Mouse (Mus musculus) forebrain, embryonic 15.5 days (tissue): Measurements from ENCODE around the gene Syde1. TPM values are rescaled to one million over a fixed set of nuclear protein-coding genes. Genes with fewer than 3 reads are reported as not detected.

Experiments used
- ATAC-seq: fragments of 200-750 bp; cut with Nextera tagmentation; replicated peaks from 2 replicates; pipeline ENCODE4 v1.8.0; 2017; ENCODE audit warnings: mild to moderate bottlenecking, moderate TSS enrichment, moderate library complexity
- H3K27ac ChIP-seq: fragments of 300-500 bp; sonication (generic); replicated peaks from 2 replicates; pipeline ENCODE4 v1.5.1; 2015; ENCODE audit warnings: mild to moderate bottlenecking, inconsistent platforms
- H3K27me3 ChIP-seq: fragments of 300-500 bp; sonication (generic); 2 replicates; pipeline ENCODE4 v1.6.1; 2015; ENCODE audit warnings: inconsistent platforms
- H3K36me3 ChIP-seq: fragments of 300-500 bp; sonication (generic); 2 replicates; pipeline ENCODE4 v1.6.1; 2015; ENCODE audit warnings: mild to moderate bottlenecking, inconsistent platforms
- H3K4me1 ChIP-seq: fragments of 300-500 bp; sonication (generic); 2 replicates; pipeline ENCODE4 v1.6.1; 2015; ENCODE audit warnings: inconsistent platforms
- H3K4me2 ChIP-seq: fragments of 300-500 bp; sonication (generic); replicated peaks from 2 replicates; pipeline ENCODE4 v1.6.1; 2015; ENCODE audit warnings: mild to moderate bottlenecking, inconsistent platforms
- H3K4me3 ChIP-seq: fragments of 300-500 bp; sonication (generic); 2 replicates; pipeline ENCODE4 v1.5.1; 2015; ENCODE audit warnings: mild to moderate bottlenecking, inconsistent platforms
- H3K9ac ChIP-seq: fragments of 300-500 bp; sonication (generic); replicated peaks from 2 replicates; pipeline ENCODE4 v1.6.1; 2015; ENCODE audit warnings: mild to moderate bottlenecking, inconsistent platforms
- H3K9me3 ChIP-seq: fragments of 300-500 bp; sonication (generic); 2 replicates; pipeline ENCODE4 v1.6.1; 2016; ENCODE audit warnings: inconsistent platforms
- WGBS: fragments of 180-500 bp; shearing (Covaris S2); methylation state at CpG from one replicate; pipeline ENCODE4 v1.1.7; 2015; ENCODE audit warnings: mixed read lengths; 5-methylcytosine and 5-hydroxymethylcytosine counted together
- polyA plus RNA-seq: library from polyadenylated mRNA; unstranded; fragments of >200 nt; fragmentation: Nextera tagmentation; extraction: Ambion mirVana; gene quantifications from 2 replicates; pipeline ENCODE4 v1.2.1, GENCODE M21; 2015

Gene Syde1
- polyA plus RNA-seq, 1 experiment from 2014 or later: 3.6 TPM

DNA sequence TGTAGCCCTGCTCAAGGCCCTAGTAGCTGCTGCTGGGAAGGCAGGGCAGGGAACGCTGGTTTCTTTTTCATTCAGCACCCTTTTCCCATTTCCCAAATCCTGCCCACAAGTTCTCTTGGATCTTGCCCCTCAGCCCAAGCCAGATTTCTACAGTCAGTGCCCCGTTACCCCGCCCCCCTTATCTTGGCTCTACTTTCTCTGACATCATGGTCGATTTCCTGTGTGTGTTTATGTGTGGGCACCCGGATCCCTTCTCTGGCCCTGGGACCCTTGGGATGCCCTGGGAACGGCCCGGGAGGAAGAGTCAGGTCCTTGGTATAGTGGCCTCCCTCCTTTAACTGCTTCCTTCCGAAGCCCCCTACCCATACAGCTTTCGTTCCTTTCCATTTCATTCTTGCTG, 1.0 kb downstream of the Syde1 start:
- ATAC-seq: peak; percentile 23; the same call in 1 of the 2 replicates
- no peaks in the 10 kb centered on the region for H3K9me3 ChIP-seq
- 50% methylated on average over 9 of the region's 9 CpGs for WGBS
- peaks cover 14% of the 10 kb centered on the region for H3K4me1 ChIP-seq
- H3K4me2 ChIP-seq: peak overlapping the region; percentile 80
- no peaks in the 10 kb centered on the region for H3K36me3 ChIP-seq
- no peaks in the 10 kb centered on the region for H3K27me3 ChIP-seq
- H3K4me3 ChIP-seq: peak overlapping the region; percentile 44; the same call in 1 of the 2 replicates
- H3K9ac ChIP-seq: 0 out of 2 replicates have a peak overlapping the region, but pooled peaks have one; percentile 7
- H3K27ac ChIP-seq: no peak overlapping the region

DNA sequence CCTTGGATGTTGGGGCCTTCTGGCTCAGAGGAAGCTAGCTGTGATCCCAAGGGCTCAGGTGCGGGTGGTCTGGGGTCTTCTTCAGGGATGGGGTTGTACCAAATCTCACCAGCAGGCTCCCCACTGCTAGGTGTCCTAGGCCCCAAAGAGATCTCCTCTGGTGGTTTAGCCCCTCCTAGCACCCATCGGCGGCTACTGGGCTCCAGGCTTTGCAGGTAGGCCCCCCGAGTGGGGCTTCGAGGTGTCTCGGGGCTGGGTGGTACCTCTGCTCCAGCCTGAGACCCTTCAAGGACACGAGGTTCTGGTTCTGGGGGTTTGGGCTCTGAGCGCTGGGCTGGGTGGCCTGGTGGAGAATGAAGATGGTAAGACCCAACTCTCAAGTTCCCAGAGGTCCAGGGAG, 1.9 kb downstream of the Syde1 start:
- 95% methylated on average over 8 of the region's 8 CpGs for WGBS
- no peak overlapping the region for H3K4me3 ChIP-seq

GRCm38 (mm10) chr10:78589291-78589690, 2.5 kb downstream of the Syde1 start:
- Histone ChIP-seq H3K36me3 (no peaks in the 10 kb centered on the region), H3K9me3 (no peaks in the 10 kb centered on the region), H3K9ac (no peak overlapping the region), H3K27ac (no peak overlapping the region), H3K4me2 (no peak overlapping the region), H3K27me3 (no peaks in the 10 kb centered on the region), H3K4me3 (no peak overlapping the region), H3K4me1 (peaks cover 14% of the 10 kb centered on the region)
- 95% methylated on average over 18 of the region's 18 CpGs for WGBS
- no peak for ATAC-seq

More for the DNA sequence above, 1.9 kb downstream of the Syde1 start:
- H3K9ac ChIP-seq: no peak overlapping the region
- H3K36me3 ChIP-seq: no peaks in the 10 kb centered on the region
- no peak overlapping the region for H3K4me2 ChIP-seq
- H3K4me1 ChIP-seq: peaks cover 14% of the 10 kb centered on the region
- no peaks in the 10 kb centered on the region for H3K9me3 ChIP-seq
- ATAC-seq: no peak
- no peak overlapping the region for H3K27ac ChIP-seq
- H3K27me3 ChIP-seq: no peaks in the 10 kb centered on the region

DNA sequence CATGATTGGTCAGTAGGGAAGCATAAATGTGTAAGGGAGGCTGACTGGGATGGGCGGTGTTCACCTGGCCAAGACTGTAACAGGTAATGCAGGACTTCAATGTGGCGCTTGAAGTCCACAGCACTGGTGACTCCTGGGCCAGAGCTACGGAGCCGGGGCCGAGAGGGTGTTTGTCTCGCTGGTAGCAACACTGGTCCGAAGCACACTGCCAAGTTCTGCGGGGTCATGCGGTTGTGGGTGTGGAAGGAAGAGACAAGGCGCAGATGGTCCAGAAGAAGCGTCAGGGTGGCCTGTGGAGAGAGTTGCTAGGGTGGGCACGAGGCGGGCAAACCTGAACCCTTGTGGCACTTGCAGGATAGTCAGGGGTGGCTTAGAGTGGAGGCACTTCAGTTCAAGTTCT, 5.7 kb downstream of the Syde1 start:
- no peak overlapping the region for H3K27ac ChIP-seq
- whole genome bisulfite sequencing: 95% methylated on average over 13 of the region's 13 CpGs
- H3K36me3 ChIP-seq: 0 out of 2 replicates have a peak, but pooled peaks cover 2% of the 10 kb centered on the region

GRCm38 (mm10) chr10:78585606-78586005, 6.2 kb downstream of the Syde1 start:
- no peak overlapping the region for H3K9ac ChIP-seq
- no peaks in the 10 kb centered on the region for H3K4me1 ChIP-seq
- 0 out of 2 replicates have a peak, but pooled peaks cover 2% of the 10 kb centered on the region for H3K36me3 ChIP-seq
- no peak for ATAC-seq
- no peak overlapping the region for H3K4me2 ChIP-seq
- no peaks in the 10 kb centered on the region for H3K27me3 ChIP-seq
- no peak overlapping the region for H3K27ac ChIP-seq
- H3K9me3 ChIP-seq: no peaks in the 10 kb centered on the region
- 93% methylated on average over 22 of the region's 22 CpGs for WGBS
- H3K4me3 ChIP-seq: no peak overlapping the region

More for the DNA sequence above, 5.7 kb downstream of the Syde1 start:
- no peaks in the 10 kb centered on the region for H3K27me3 ChIP-seq
- H3K4me3 ChIP-seq: no peak overlapping the region
- H3K9ac ChIP-seq: no peak overlapping the region
- H3K9me3 ChIP-seq: no peaks in the 10 kb centered on the region
- H3K4me1 ChIP-seq: peaks cover 3% of the 10 kb centered on the region; the same call in 1 of the 2 replicates
- ATAC-seq: no peak
- no peak overlapping the region for H3K4me2 ChIP-seq

DNA sequence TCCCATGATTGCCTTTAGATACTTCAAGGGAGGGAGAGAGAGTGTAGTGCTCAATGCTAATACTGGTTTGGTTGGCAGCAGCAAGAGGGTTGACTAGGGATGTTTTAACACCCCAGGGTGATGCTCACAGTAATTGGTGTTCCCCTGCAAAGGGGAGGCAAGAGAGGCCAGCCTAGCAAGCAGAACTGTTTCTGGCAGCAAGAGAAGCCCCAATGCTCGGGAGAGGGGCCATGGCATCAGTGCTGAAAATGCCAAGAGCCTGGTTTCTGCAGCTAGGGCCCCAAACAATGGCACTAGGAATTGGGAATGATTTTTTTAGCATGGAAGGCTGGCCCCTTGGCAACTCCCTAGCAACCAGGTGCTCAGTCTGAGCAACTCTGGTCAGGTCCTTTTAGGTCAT, 6.8 kb downstream of the Syde1 start:
- H3K4me3 ChIP-seq: no peak overlapping the region
- ATAC-seq: no peak
- H3K4me1 ChIP-seq: no peaks in the 10 kb centered on the region
- H3K9ac ChIP-seq: no peak overlapping the region
- H3K36me3 ChIP-seq: 0 out of 2 replicates have a peak, but pooled peaks cover 2% of the 10 kb centered on the region
- no peak overlapping the region for H3K4me2 ChIP-seq
- no peaks in the 10 kb centered on the region for H3K9me3 ChIP-seq
- WGBS: 80% methylated on average over 1 of the region's 1 CpGs
- H3K27me3 ChIP-seq: no peaks in the 10 kb centered on the region
- H3K27ac ChIP-seq: no peak overlapping the region

DNA sequence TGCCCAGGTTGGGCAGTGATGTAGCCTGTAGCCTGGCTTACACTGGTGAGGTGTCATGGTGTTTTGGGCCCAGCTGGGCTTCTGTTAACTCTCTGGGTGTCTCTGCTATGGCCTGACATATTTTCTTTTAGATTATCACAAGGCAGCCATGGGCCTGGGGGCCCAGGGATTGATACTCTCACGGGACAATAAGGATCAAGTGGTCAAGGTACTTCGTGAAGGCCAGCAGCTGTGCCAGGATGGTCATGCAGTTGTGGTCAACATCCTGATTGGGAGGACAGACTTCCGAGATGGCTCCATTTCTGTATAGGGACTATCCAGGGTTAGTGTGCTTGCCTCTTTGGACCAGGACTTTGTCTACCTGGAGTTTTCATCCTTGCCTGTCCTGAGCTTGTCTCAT, 7.8 kb downstream of the Syde1 start:
- no peak overlapping the region for H3K27ac ChIP-seq
- no peak for ATAC-seq
- 78% methylated on average over 3 of the region's 3 CpGs for WGBS
- H3K4me1 ChIP-seq: no peaks in the 10 kb centered on the region
- no peak overlapping the region for H3K4me3 ChIP-seq
- H3K9ac ChIP-seq: no peak overlapping the region
- no peak overlapping the region for H3K4me2 ChIP-seq
- H3K36me3 ChIP-seq: peaks cover 8% of the 10 kb centered on the region
- no peaks in the 10 kb centered on the region for H3K9me3 ChIP-seq
- no peaks in the 10 kb centered on the region for H3K27me3 ChIP-seq

DNA sequence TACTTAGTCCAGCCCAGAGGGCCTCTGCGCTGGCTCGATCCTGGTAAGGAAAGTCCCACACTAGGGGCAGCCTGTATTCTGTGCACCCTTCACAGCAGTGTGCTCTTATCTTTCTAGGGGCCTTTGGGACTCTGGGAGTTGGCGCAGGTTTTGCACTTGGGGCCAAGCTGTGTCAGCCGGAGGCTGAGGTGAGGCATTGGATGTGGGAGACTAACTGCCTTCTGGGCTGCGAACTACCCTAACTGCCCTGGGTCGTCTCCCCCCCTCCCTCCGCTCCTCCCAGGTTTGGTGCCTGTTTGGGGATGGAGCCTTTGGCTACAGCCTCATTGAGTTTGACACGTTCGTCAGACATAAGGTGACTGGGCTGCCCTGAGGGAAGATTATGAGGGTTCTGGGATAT, 8.4 kb downstream of the Syde1 start:
- 75% methylated on average over 9 of the region's 9 CpGs for WGBS
- peaks cover 8% of the 10 kb centered on the region for H3K36me3 ChIP-seq

GRCm38 (mm10) chr10:78581121-78581520, 10.6 kb downstream of the Syde1 start:
- Histone ChIP-seq H3K4me2 (no peak overlapping the region), H3K27ac (no peak overlapping the region), H3K27me3 (no peaks in the 10 kb centered on the region), H3K4me3 (no peak overlapping the region), H3K36me3 (peaks cover 8% of the 10 kb centered on the region), H3K4me1 (peaks cover 2% of the 10 kb centered on the region), H3K9me3 (no peaks in the 10 kb centered on the region), H3K9ac (no peak overlapping the region)
- WGBS: 93% methylated on average over 7 of the region's 7 CpGs
- ATAC-seq: no peak

More for the DNA sequence above, 8.4 kb downstream of the Syde1 start:
- Histone ChIP-seq H3K4me2 (no peak overlapping the region), H3K9me3 (no peaks in the 10 kb centered on the region), H3K27ac (no peak overlapping the region), H3K27me3 (no peaks in the 10 kb centered on the region), H3K9ac (no peak overlapping the region), H3K4me1 (no peaks in the 10 kb centered on the region), H3K4me3 (no peak overlapping the region)
- no peak for ATAC-seq

GRCm38 (mm10) chr10:78578204-78578603, 13.6 kb downstream of the Syde1 start:
- ATAC-seq: no peak
- Histone ChIP-seq H3K9ac (no peak overlapping the region), H3K4me3 (no peak overlapping the region), H3K4me2 (no peak overlapping the region), H3K9me3 (no peaks in the 10 kb centered on the region), H3K4me1 (peaks cover 18% of the 10 kb centered on the region), H3K27ac (no peak overlapping the region), H3K27me3 (no peaks in the 10 kb centered on the region), H3K36me3 (peaks cover 6% of the 10 kb centered on the region)
- 67% methylated on average over 3 of the region's 3 CpGs for WGBS

GRCm38 (mm10) chr10:78576435-78577184, 15.2 kb downstream of the Syde1 start:
- Histone ChIP-seq H3K27me3 (no peaks in the 10 kb centered on the region), H3K27ac (no peak overlapping the region), H3K4me2 (no peak overlapping the region), H3K36me3 (peaks cover 6% of the 10 kb centered on the region), H3K4me1 (peaks cover 18% of the 10 kb centered on the region), H3K9me3 (no peaks in the 10 kb centered on the region), H3K4me3 (no peak overlapping the region), H3K9ac (no peak overlapping the region)
- WGBS: 96% methylated on average over 16 of the region's 16 CpGs
- ATAC-seq: no peak

GRCm38 (mm10) chr10:78575690-78576089, 16.1 kb downstream of the Syde1 start:
- WGBS: 49% methylated on average over 2 of the region's 2 CpGs
- Histone ChIP-seq H3K27ac (peak overlapping the region; percentile 85; the same call in 1 of the 2 replicates), H3K36me3 (peaks cover 6% of the 10 kb centered on the region), H3K4me1 (peaks cover 18% of the 10 kb centered on the region), H3K27me3 (no peaks in the 10 kb centered on the region), H3K9me3 (no peaks in the 10 kb centered on the region), H3K4me3 (no peak overlapping the region), H3K4me2 (peak overlapping the region; percentile 76), H3K9ac (no peak overlapping the region)
- no peak for ATAC-seq
